Mouse (Mus musculus) MEL (cell line): ENCODE results near the gene Rab12. TPM values are rescaled to one million over a fixed set of nuclear protein-coding genes. Genes with fewer than 3 reads are reported as not detected.
A peak's percentile ranks its signal among the peaks of the same experiment; 100 is the strongest.

Source experiments
- DNase-seq: peaks from one replicate; pipeline ENCODE4 v3.0.0; 2011; ENCODE audit warnings: low read depth, low spot score
- H3K27ac ChIP-seq: 2 replicates; pipeline ENCODE4 v1.5.1; 2012; ENCODE audit warnings: low read depth, mild to moderate bottlenecking, control low read depth, low read length, moderate library complexity; ENCODE audit not compliant: control insufficient read depth
- H3K27me3 ChIP-seq, 2 experiments: fragments of 150-350 bp in 1 of 2; sonication (generic) in 1 of 2; 2 replicates each; pipeline ENCODE4 v1.6.1; 2012; ENCODE audit warnings: low read length in 2 of 2, mild to moderate bottlenecking in 2 of 2, improper control_type of control experiment in 1 of 2, moderate library complexity in 1 of 2; ENCODE audit not compliant: insufficient read depth in 2 of 2, control insufficient read depth in 1 of 2
- H3K36me3 ChIP-seq, 2 experiments: 2 replicates each; pipeline ENCODE4 v1.6.1; 2012 to 2014; ENCODE audit warnings: low read length in 2 of 2, improper control_type of control experiment in 1 of 2, inconsistent platforms in 1 of 2, mild to moderate bottlenecking in 1 of 2; ENCODE audit not compliant: insufficient read depth in 2 of 2, control insufficient read depth in 1 of 2
- H3K4me1 ChIP-seq, 2 experiments: fragments of 150-350 bp in 1 of 2; sonication (generic) in 1 of 2; 2 replicates each; pipeline ENCODE4 v1.6.1; 2012; ENCODE audit warnings: low read length in 2 of 2, improper control_type of control experiment in 1 of 2, mild to moderate bottlenecking in 1 of 2; ENCODE audit not compliant: insufficient read depth in 2 of 2, control insufficient read depth in 1 of 2
- H3K4me3 ChIP-seq, 2 experiments: fragments of 150-350 bp in 1 of 2; sonication (generic) in 1 of 2; 2 replicates each; pipeline ENCODE4 v1.5.1; 2012; ENCODE audit warnings: low read depth in 2 of 2, low read length in 2 of 2, mild to moderate bottlenecking in 2 of 2, moderate library complexity in 2 of 2, control low read depth in 1 of 2, improper control_type of control experiment in 1 of 2; ENCODE audit not compliant: control insufficient read depth in 1 of 2, insufficient read depth in 1 of 2
- H3K79me2 ChIP-seq: 2 replicates; pipeline ENCODE4 v1.6.1; 2012; ENCODE audit warnings: mild to moderate bottlenecking, low read length, moderate library complexity; ENCODE audit not compliant: control insufficient read depth, poor library complexity, insufficient read depth
- H3K9ac ChIP-seq: 2 replicates; pipeline ENCODE4 v1.6.1; 2012; ENCODE audit warnings: low read depth, mild to moderate bottlenecking, control low read depth, low read length, moderate library complexity; ENCODE audit not compliant: control insufficient read depth, poor library complexity, severe bottlenecking
- H3K9me3 ChIP-seq: fragments of 150-350 bp; sonication (generic); replicated peaks from 2 replicates; pipeline ENCODE4 v1.6.1; 2012; ENCODE audit warnings: mild to moderate bottlenecking, low read length, improper control_type of control experiment, moderate library complexity; ENCODE audit not compliant: insufficient read depth
- BHLHE40 ChIP-seq: IDR thresholded peaks from 2 replicates; pipeline ENCODE4 v1.6.1; 2012; ENCODE audit warnings: low read depth, mild to moderate bottlenecking, inconsistent platforms, low read length, improper control_type of control experiment, borderline replicate concordance
- CHD1 ChIP-seq: IDR thresholded peaks from 2 replicates; pipeline ENCODE4 v1.6.1; 2012; ENCODE audit warnings: low read depth, mild to moderate bottlenecking, inconsistent platforms, low read length, improper control_type of control experiment
- CHD2 ChIP-seq: IDR thresholded peaks from 2 replicates; pipeline ENCODE4 v1.6.1; 2011; ENCODE audit warnings: low read length, improper control_type of control experiment
- CTCF ChIP-seq, 3 experiments: IDR thresholded peaks in 2 of 3; conservative IDR thresholded peaks in 1 of 3; 2 replicates each; pipeline ENCODE4 v1.5.1; 2011 to 2012; ENCODE audit warnings: low read length in 3 of 3, low read depth in 2 of 3, mild to moderate bottlenecking in 2 of 3, improper control_type of control experiment in 1 of 3, inconsistent platforms in 1 of 3, mixed read lengths in 1 of 3, moderate library complexity in 1 of 3; ENCODE audit not compliant: control insufficient read depth in 1 of 3, insufficient read depth in 1 of 3, poor library complexity in 1 of 3, severe bottlenecking in 1 of 3
- ELF1 ChIP-seq: IDR thresholded peaks from 2 replicates; pipeline ENCODE4 v1.6.1; 2014; ENCODE audit warnings: low read depth, mild to moderate bottlenecking, inconsistent platforms, low read length, improper control_type of control experiment, moderate library complexity
- EP300 ChIP-seq, 2 experiments: IDR thresholded peaks; 2 replicates each; pipeline ENCODE4 v1.6.1; 2011; ENCODE audit warnings: improper control_type of control experiment in 2 of 2, low read length in 2 of 2, low read depth in 1 of 2, mild to moderate bottlenecking in 1 of 2
- ETS1 ChIP-seq: IDR thresholded peaks from 2 replicates; pipeline ENCODE4 v1.6.1; 2012; ENCODE audit warnings: low read depth, mild to moderate bottlenecking, inconsistent platforms, low read length, improper control_type of control experiment, moderate library complexity
- GATA1 ChIP-seq: IDR thresholded peaks from 2 replicates; pipeline ENCODE4 v1.6.1; 2011; ENCODE audit warnings: low read depth, low read length, improper control_type of control experiment
- MAFK ChIP-seq: IDR thresholded peaks from 2 replicates; pipeline ENCODE4 v1.6.1; 2011; ENCODE audit warnings: low read depth, mild to moderate bottlenecking, low read length, improper control_type of control experiment, borderline replicate concordance
- MAZ ChIP-seq: IDR thresholded peaks from 2 replicates; pipeline ENCODE4 v1.6.1; 2012; ENCODE audit warnings: low read depth, mild to moderate bottlenecking, inconsistent platforms, low read length, improper control_type of control experiment
- MXI1 ChIP-seq: IDR thresholded peaks from 2 replicates; pipeline ENCODE4 v1.6.1; 2011; ENCODE audit warnings: mild to moderate bottlenecking, low read depth, low read length, improper control_type of control experiment
- NELFE ChIP-seq: IDR thresholded peaks from 2 replicates; pipeline ENCODE4 v1.6.1; 2011; ENCODE audit warnings: low read depth, low read length, improper control_type of control experiment
- NRF1 ChIP-seq: IDR thresholded peaks from 2 replicates; pipeline ENCODE4 v1.6.1; 2014; ENCODE audit warnings: low read depth, mild to moderate bottlenecking, inconsistent platforms, low read length, improper control_type of control experiment, moderate library complexity; ENCODE audit not compliant: poor library complexity, insufficient read depth, severe bottlenecking
- POLR2A ChIP-seq, 2 experiments: IDR thresholded peaks; 2 replicates each; pipeline ENCODE4 v1.6.1; 2011 to 2012; ENCODE audit warnings: low read length in 2 of 2, mild to moderate bottlenecking in 2 of 2, control low read depth in 1 of 2, improper control_type of control experiment in 1 of 2, low read depth in 1 of 2, moderate library complexity in 1 of 2; ENCODE audit not compliant: control insufficient read depth in 1 of 2, insufficient read depth in 1 of 2, poor library complexity in 1 of 2
- RAD21 ChIP-seq: IDR thresholded peaks from 2 replicates; pipeline ENCODE4 v1.6.1; 2011; ENCODE audit warnings: mild to moderate bottlenecking, low read depth, low read length, improper control_type of control experiment
- SIN3A ChIP-seq: IDR thresholded peaks from 2 replicates; pipeline ENCODE4 v1.6.1; 2012; ENCODE audit warnings: low read length, improper control_type of control experiment, inconsistent platforms
- SMC3 ChIP-seq: IDR thresholded peaks from 2 replicates; pipeline ENCODE4 v1.6.1; 2011; ENCODE audit warnings: low read depth, low read length, improper control_type of control experiment
- UBTF ChIP-seq: IDR thresholded peaks from 2 replicates; pipeline ENCODE4 v1.6.1; 2012; ENCODE audit warnings: low read depth, mild to moderate bottlenecking, inconsistent platforms, low read length, improper control_type of control experiment, moderate library complexity, borderline replicate concordance; ENCODE audit not compliant: insufficient read depth
- USF1 ChIP-seq: IDR thresholded peaks from 2 replicates; pipeline ENCODE4 v1.6.1; 2014; ENCODE audit warnings: low read depth, mild to moderate bottlenecking, inconsistent platforms, low read length, improper control_type of control experiment, moderate library complexity
- ZMIZ1 ChIP-seq: IDR thresholded peaks from 2 replicates; pipeline ENCODE4 v1.6.1; 2012; ENCODE audit warnings: low read depth, mild to moderate bottlenecking, inconsistent platforms, low read length, improper control_type of control experiment, moderate library complexity
- ZNF384 ChIP-seq: IDR thresholded peaks from 2 replicates; pipeline ENCODE4 v1.6.1; 2012; ENCODE audit warnings: low read depth, mild to moderate bottlenecking, inconsistent platforms, low read length, improper control_type of control experiment
- polyA plus RNA-seq, 2 experiments: library from polyadenylated mRNA; stranded (reverse) in 1 of 2; unstranded in 1 of 2; fragments of >175 nt in 1 of 2; fragments of >200 nt in 1 of 2; gene quantifications; 2 replicates each; pipeline versions ENCODE4 v1.2.1 to v1.2.4; 2012; ENCODE audit warnings: low replicate concordance in 2 of 2, low read depth in 1 of 2; ENCODE audit not compliant: insufficient read length in 2 of 2, insufficient read depth in 1 of 2, missing spikeins in 1 of 2
- total RNA-seq: library from RNA; depleted of rRNA; stranded (reverse); fragments of 300-350 nt; gene quantifications from 2 replicates; pipeline ENCODE4 v1.2.3, GENCODE M21; 2012

Rab12 gene
- total and polyA plus RNA-seq, 3 experiments: 10.7 to 19.0 TPM; not detected in 1

DNA sequence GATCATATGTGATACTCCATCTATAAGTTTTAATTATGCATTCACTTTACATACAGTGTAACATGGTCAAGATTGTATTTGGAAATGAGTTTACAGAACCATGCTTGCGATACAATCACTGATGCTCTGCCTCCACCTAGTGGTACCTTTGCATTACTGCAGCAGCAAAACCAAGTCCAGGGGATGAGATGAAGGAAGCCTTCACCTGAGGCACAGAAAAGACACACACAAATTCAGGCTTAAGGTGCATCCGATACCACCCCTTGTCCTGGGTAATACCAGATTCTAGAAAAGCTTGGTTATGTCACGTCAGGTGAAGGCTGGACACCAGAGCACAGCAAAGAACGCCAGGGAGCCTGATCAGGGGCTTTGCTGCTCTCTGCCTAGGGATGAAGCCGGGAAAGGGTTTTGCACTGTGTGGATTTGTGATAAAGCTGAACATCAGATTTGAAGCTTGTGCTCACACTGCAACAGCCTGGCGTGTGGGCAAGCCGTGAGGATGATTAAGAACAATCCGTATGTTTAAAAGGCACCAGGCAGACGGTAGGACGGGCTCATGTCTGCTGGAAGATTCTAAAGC, 29.4 kb downstream of the Rab12 start (continued):
- peak; percentile 67 for TF ChIP-seq GATA1
- no peak for TF ChIP-seq ZNF384
- no peak for TF ChIP-seq CHD2
- TF ChIP-seq MXI1: no peak
- TF ChIP-seq ZMIZ1: no peak
- no peak for TF ChIP-seq BHLHE40
- no peak for TF ChIP-seq ETS1
- TF ChIP-seq ELF1: no peak
- TF ChIP-seq NELFE: no peak
- TF ChIP-seq EP300 (IDR thresholded peaks at IDR 0.05; ENCODE audit: low read depth in 1 of 2, low read length in 2 of 2): no peak
- TF ChIP-seq NRF1: no peak
- no peak for TF ChIP-seq MAFK
- peak; percentile 42 for TF ChIP-seq SIN3A
- TF ChIP-seq UBTF: no peak
- TF ChIP-seq CTCF (IDR thresholded peaks at IDR 0.05 in 2 of 3, conservative IDR thresholded peaks at IDR 0.05 in 1 of 3; ENCODE audit: control insufficient read depth in 1 of 3, insufficient read depth in 1 of 3, low read depth in 2 of 3, low read length in 3 of 3, poor library complexity in 1 of 3, severe bottlenecking in 1 of 3): peak; percentile 73 to 97 (median 94)
- TF ChIP-seq MAZ: no peak
- TF ChIP-seq POLR2A (IDR thresholded peaks at IDR 0.05; ENCODE audit: control insufficient read depth in 1 of 2, insufficient read depth in 1 of 2, low read depth in 1 of 2, low read length in 2 of 2, poor library complexity in 1 of 2): no peak
- TF ChIP-seq RAD21: peak; percentile 96

DNA sequence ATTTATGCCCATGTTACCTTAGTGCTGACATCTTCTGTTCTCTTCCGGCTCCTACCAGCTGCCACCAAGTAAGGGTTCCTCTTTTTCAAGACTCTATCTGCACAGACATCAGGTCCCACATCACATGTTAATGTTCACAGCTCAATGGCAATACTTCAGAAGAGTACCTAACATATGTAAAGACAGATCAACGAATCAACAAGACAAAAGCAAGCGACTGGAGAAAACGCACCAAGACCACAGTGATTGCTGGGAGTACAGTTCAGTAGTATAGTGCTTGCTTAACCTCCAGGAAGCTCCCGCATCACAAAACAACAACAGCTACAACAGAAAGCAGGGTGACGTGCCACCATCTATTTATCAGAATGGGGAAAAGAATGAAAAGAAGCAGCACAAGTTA, 33.0 kb downstream of the Rab12 start:
- Histone ChIP-seq H3K4me3 (no peak overlapping the region), H3K27me3 (no peaks in the 10 kb centered on the region), H3K9ac (no peak overlapping the region), H3K79me2 (no peaks in the 10 kb centered on the region), H3K4me1 (no peaks in the 10 kb centered on the region), H3K36me3 (no peaks in the 10 kb centered on the region), H3K9me3 (no peaks in the 10 kb centered on the region), H3K27ac (no peak overlapping the region)
- peak; percentile 28 for DNase-seq
- TF ChIP-seq ETS1 (peak; percentile 49; the same call in 1 of the 2 replicates), CHD1 (no peak), MXI1 (peak; percentile 20; the same call in 1 of the 2 replicates)

DNA sequence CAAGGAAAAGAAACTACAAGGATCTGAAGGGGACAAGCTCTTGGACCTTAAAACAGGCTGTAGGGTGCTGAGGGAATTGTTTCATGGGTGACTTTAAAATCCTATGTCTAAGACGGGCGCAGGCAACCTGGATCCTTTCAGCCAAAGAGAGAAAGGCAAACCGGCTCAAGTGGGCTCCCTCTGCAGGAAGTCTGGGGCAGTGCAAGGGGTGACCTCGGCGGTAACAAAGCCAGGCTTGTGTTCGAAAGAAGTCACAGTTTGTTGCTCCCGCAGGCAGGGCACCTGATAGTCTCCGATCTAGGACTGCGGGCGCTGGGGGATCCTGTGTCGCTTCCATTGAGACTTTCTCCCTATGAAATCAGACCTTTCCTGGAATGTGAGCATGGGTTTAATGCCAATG, 33.8 kb downstream of the Rab12 start:
- Histone ChIP-seq H3K4me3 (no peak overlapping the region), H3K9ac (no peak overlapping the region), H3K27ac (no peak overlapping the region), H3K79me2 (no peaks in the 10 kb centered on the region), H3K4me1 (no peaks in the 10 kb centered on the region), H3K9me3 (no peaks in the 10 kb centered on the region), H3K36me3 (no peaks in the 10 kb centered on the region), H3K27me3 (no peaks in the 10 kb centered on the region)
- TF ChIP-seq SMC3 (peak; percentile 34), USF1 (no peak), CTCF (IDR thresholded peaks at IDR 0.05 in 2 of 3, conservative IDR thresholded peaks at IDR 0.05 in 1 of 3; ENCODE audit: control insufficient read depth in 1 of 3, insufficient read depth in 1 of 3, low read depth in 2 of 3, low read length in 3 of 3, poor library complexity in 1 of 3, severe bottlenecking in 1 of 3) (peak in 2 of 3 experiments; percentile 46 to 51; a peak in 5 of 6 replicates)
- DNase-seq: no peak
